Mouse (Mus musculus): ENCODE measurements around the gene Tomm70a. TPM values are rescaled to one million over a fixed set of nuclear protein-coding genes. Genes with fewer than 3 reads are reported as not detected.
"Not testable (repeated sequence)": the region's sequence is repeated elsewhere in the genome, so short reads cannot be mapped to it uniquely, and the experiment has no call there.

Tomm70a gene
- total RNA-seq, 2 experiments from 2014 or later: 40.4 to 43.9 TPM

DNA sequence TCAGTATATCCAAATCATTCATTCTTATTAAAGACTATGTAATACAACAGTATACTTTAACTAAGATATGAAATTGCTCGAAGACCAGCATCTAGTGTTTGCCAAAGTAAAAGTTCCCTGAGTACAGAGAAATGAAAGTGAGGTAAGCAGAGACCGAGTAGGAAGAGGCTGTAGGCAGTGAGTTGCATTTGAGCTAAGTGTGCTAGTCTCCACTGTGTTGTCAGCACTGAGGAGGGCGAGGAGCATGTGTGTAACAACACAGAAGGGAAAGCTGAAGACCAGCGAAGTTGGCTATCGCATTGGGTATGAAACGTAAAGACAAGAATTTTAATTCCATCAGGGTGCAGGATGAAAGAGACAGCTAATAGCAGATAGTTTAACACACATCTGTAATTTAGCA, 12.1 kb downstream of the Tomm70a start:
- DNase-seq (ENCODE audit: low spot score in 2 of 2): no peak

DNA sequence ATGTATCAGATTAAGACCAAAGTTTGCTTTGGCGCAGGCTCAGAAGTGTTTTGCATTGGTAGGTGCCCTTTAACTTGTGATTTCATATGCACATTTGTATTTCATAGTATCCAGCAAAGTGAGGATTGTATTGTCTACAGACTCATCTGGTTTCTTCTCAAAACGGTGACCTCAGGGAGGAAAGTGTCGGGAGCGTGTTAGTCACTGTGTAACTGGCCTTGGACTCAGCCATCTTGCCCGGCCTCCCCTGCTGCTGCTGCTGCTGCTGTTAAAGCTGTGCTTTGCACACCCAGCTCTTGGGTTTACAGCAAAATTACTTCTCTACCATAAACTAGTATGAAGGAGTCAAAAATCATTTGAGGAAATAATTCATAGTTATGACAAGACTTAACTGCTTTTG, 23.2 kb downstream of the Tomm70a start:
- no peak for DNase-seq (ENCODE audit: low spot score in 2 of 2)

DNA sequence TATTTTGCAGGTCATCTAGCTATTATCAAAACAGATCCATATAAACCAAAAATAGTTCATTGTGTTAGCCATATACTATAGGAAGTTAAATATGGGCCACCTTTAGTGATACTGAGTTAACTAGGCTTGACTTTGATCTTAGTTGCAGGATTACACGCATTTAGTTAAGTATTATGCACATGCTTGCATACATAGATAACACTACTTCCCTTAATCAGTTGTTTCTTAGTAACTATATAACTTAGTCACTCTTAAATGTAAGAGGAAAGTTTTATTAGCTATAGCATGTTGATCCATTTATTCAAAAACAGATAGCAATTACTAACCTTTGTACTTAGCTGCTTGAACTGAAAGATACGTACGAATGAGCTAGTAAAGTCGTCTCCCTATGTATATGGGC, 29.9 kb downstream of the Tomm70a start:
- no peak for DNase-seq (ENCODE audit: low spot score in 2 of 2)

DNA sequence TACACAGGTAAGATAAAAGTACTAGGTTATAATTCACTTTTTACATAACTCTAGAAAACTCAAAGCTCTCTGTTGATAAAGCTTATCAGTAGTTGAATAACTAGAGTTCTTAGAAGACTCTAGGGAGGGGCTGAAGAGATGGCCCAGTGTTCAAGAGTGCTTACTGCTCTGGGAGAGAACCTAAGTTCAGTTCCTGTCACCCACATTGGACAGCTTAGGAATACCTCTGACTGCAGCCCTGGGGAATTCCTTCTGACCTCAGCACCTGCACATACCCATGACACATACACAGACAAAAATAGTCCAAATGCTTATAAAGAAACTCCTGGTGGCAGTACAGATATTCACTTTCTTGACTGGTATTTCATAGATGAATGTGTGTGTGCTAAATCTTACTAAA, 34.4 kb downstream of the Tomm70a start:
- no peak for DNase-seq (ENCODE audit: low spot score in 2 of 2)

DNA sequence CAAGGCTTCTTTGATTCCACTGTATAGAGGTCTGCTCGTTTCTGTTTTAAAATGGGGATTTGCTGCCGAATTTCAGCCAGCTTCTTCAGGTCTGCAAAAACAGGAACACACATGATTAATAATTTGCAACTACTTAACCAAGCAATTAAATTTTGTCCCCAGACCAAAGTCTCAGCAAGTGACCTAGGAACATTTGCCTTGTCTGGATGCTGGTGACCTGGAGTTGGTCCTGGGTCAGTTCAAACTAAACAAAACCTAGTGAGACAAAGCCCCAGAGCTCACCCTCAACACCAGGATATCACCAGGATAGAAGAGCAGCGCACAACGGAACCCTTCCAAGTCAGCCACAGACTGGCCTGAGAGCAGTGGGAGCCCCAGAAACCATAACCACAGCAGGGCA, 35.6 kb downstream of the Tomm70a start:
- DNase-seq (ENCODE audit: low spot score in 2 of 2): no peak

DNA sequence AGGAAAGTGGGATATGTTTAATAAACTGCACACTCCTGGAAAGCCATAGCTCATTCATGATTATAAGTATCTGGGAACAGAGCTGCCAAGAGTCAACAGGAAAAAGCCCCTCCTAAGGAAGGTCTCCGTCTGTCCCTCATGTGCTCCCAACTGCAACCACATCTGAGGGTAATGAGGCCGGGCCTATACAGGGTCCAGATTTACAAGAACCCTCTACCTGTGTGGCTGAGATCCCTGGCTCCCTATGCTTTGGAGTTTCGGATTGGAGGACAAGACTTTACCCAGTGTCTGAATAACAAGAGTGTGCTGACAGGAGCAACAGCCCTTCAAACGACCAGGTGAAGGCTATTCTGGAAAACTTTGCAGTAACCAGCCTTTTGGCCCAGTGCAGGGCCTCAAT, 36.2 kb downstream of the Tomm70a start:
- DNase-seq (ENCODE audit: low spot score in 2 of 2): no peak

DNA sequence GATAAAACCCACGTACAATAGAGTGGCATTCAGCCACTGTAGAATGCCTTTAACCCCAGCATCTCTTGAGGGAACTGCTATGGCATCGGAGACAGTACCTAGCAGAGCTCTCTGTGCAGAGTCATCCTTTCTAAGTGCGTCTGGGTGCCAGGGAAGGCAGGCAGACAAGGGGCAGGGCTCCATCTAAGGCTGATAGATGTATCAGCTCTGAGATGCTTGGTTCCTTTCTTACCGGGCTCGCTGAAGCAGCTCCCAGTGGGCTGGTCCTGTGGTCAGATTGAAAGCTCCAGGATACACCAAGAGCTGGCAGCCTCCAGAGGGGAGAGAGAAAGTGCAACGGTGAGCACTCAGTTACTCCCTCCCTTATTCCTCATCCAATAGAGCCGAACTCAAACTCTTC, 38.3 kb downstream of the Tomm70a start:
- DNase-seq (ENCODE audit: low spot score in 2 of 2): no peak

DNA sequence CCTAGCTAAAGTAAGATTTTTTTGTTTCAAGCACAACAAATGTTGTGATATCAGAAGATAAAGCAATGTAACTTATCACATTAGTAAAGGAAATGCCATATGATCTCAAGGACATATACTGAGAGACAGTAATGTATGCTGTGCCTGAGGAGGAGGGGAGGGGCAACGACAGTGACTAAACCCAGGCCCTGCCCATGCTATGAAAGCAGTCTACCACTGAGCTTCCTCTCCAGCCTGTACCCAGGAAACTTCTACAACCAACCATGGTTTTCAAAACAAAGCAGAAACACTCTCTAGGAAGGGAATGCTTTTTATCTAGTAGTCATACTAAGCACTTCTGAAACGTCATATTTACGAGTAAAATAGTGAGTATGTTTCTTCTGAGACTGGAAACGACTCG, 41.3 kb downstream of the Tomm70a start:
- DNase-seq (ENCODE audit: low spot score in 2 of 2): no peak

DNA sequence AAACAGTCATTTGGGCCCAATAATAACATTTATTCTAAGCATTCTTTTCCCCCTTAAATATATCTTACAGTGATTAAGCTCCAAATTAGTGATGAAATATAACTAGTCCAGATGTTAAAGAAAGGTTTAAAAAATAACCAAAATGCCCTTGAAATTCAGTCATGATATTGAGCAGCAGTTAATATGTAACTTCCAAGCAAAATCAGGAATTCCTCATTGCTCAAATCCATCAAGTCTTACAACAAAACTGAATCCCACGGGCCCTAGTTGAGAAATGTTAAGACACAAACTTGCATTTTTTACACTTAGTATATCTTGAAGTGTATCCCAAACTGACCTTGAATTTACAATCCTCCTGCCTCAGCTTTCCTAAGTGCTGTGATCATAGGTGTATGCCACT, 42.2 kb downstream of the Tomm70a start:
- DNase-seq (ENCODE audit: low spot score in 2 of 2): no peak

DNA sequence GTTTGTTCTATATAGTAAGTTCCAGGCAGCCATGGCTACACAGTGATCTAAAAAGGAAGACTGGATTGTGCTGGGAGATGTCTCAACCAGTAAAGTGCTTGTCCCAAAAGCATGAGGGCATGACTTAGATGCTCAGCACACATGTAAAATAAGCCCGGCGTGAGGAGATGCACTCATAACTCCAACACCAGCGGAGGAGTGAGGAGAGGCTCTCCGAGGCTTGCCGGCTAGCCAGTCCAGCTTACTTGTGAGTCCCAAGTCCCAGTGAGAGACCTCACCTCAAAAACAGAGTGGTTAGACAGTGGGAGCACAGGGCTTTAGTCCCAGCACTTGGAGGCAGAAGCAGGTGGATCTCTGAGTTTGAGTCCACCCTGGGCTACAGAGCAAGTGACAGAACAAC, 43.7 kb downstream of the Tomm70a start:
- DNase-seq (ENCODE audit: low spot score in 2 of 2): no peak

DNA sequence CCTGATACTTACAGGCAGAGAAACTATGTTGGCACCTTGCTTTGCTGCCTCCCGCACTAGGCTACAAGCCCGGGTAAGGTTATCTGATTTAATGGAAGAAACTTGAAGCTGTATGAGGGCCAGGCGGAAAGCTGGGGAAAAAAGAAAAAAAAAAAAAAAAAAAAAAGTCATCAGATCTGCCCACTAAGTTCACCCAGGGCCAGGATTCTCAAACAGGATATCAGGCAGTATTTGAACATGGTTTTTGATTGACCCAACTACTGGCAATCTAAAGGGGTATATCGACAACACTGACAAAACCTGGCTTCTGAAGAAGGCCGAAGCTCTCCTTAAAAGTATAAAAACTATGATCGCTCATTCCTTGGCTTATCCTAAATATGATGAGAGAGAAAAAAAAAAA, 44.6 kb downstream of the Tomm70a start:
- no peak for DNase-seq (ENCODE audit: low spot score in 2 of 2)

DNA sequence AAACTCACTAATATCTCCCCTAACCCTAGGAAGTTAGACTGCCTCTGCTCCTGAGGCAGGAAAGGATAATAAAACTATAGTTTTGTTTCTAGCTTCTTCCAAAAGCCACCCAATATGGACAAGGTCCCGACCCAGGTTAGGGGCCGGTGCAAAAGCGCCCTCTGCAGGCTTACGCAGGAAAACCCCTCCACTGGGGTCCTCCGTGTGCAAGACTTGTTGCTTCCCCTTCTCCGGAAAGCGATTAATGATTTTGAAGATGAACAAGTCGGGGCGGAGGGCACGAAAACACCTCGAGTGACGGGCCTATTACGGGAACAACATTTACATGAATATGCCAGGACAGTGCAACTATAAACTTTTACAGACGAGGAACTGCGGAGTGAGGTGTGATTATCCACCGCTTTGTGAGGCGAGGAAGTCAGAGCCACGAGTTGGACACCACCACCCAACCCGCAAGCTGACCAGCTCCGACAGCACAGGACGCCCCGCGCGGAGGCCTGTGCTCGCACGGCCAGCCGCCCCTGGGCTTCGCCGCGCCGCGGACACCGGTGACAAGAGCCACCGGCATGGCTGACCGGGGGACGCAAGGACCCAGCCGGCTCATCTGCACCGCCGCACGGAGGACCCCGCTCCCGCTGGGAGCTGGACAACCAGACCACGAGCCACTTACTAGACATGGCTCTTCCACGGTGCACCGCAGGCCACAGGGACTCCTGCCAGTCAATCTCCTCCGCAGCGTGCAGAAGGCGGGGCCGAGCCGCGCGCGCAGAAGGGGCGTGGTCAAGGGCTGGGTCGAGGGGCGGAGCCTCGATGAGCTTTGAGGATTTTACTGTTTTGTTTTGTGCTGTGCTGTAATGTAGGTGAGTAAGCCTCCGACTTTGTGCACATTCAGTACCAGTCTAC, 45.4 kb downstream of the Tomm70a start, which contains the start of gene Nit2:
Gene Nit2, minus strand, starts transcription at position 731 of the 903 bp plus-strand sequence.
- DNase-seq (ENCODE audit: low spot score in 2 of 2): peak; percentile 93 to 95

DNA sequence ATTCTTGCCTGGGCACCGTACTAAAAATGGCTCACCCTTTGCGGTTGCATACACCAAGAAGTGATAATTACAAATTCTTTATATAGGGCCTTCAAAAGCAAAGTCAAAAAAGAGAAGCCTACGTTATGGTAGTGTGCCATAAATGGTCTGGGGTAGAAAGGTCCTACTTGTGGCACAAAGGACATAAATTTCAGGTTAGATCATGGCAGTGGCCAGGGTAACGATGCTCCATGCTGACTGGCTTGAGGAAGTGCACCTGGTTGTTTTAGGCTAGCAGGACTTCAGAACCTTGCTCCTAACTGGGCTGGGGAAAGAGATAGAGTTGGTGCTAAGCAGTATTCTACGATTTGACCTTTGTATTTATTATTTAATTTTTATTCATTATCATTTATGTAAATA, 46.0 kb downstream of the Tomm70a start:
- no peak for DNase-seq (ENCODE audit: low spot score in 2 of 2)

DNA sequence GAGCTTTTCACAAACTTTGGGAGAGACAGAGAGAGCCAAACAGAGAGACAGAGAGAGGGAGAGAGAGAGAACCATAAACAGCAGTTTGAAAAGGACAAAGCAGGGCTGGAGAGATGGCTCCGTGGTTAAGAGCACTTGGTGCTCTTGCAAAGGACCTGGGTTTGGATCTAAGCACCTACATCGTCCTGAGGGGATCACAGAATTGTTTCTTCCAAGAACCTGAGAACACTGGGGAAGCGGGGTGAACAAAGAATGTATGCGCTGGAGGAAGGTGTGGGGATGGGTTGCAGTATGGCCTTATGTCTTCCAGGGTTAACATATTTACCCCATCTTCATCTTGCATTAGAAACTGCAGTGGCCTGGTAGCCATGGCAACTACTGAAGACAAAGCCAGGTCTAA, 46.7 kb downstream of the Tomm70a start:
- DNase-seq (ENCODE audit: low spot score in 2 of 2): no peak

DNA sequence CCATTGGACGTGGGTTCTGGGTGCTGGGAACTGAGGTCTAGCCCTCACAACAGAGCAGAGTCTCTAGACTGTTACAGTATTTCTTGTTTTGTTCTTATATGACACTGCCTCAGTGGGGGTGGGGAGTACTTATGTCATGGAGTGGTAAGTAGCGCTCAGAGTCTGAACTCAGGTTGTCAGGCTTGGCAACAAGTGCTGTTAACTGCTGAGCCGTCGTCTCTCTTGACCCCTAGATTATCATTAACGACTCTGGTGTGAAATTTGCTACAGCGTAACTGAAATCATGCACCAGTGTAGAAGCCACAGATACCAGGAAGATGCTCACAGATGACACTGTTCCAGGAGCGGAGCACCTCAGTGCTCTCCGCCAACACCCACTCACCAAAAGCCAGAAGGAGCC, 49.7 kb downstream of the Tomm70a start:
- DNase-seq (ENCODE audit: low spot score in 2 of 2): no peak

DNA sequence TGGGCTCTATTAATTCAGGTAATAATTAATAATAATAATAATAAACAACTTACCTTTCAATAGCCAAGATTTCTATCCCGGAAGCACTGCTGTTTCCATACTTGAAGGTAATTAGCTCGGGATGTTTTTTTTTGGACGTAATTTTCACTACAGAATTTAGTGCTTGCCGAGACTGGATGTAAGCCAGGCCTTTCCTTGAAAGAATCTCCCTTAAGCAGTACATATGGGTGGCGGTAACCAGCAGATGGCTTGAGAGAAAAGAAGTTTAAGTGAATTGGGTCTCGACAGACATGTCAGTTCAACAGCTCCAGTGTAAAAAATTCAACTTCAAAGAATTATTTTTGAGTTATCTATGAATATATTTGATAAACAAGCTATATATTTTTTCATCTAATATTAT, 50.1 kb downstream of the Tomm70a start:
- DNase-seq (ENCODE audit: low spot score in 2 of 2): no peak

DNA sequence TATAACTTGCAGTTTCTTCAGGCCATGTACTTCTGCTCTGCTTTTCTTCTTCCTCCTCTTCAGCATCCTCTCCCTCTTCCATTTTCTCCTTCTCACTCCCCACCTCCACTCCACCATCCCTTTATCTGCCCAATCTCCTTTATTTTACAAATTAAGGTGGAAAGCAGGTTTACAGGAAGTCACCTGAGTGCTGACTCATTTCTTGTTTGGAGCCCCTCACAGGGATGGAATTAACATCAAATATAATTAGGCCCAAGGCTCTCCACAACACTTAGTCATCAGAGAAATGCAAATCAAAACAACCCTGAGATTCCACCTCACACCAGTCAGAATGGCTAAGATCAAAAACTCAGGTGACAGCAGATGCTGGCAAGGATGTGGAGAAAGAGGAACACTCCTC, 53.0 kb downstream of the Tomm70a start:
- DNase-seq (ENCODE audit: low spot score in 2 of 2): not testable (repeated sequence)

DNA sequence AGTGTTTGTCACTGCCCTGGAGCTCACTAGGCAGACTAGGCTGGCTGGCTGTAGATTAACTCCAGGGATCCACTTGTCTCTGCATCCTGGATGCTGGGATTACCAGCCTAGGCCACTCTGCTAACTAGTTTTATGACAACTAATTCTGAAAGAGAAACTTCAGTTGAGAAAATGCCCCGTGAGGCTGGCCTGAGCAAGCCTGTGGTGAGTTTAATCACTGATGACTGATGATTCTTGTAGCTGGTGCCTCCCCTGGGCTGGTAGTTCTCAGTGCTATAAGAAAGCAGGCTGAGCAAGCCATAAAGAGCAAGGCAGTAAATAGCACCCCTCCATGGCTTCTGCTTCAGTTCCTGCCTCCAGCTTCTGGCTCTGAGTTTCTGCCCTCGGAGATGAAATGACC, 54.2 kb downstream of the Tomm70a start:
- DNase-seq (ENCODE audit: low spot score in 2 of 2): no peak

DNA sequence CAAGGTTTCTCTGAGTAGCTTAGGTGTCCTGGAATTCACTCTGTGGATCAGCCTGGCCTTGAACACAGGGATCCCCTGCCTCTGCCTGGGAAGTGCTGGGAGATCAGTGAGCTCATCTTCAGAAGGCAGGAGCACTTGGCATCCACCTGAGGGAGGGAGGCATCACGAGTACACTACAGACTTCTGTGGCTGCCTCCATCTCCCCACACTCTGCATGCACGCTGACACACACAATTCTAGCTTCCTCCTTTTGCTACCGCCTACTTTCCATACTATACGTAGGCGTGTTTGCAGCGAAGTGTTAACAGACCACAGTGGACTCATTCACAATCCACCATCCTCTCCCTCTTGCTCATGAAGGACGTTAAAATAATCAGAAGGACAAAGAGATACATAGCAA, 54.8 kb downstream of the Tomm70a start:
- no peak for DNase-seq (ENCODE audit: low spot score in 2 of 2)

DNA sequence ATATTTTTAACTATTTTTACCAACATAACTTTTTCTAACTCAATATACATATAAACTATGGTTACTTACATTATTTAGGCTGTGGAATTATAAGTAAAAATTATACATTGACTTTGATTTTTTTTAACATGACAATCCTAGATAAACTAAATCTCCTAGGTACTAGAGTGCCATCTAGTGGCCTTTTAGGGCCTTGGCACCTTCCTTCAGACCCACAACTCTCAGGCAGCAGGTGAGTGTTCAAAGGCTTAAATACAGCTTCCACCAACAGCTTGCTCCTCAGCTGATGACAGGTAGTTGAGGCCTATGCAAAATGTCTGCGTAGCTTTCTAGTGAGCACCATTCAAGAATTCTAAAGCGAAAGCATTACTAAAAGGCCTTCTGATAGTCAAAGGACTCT, 55.8 kb downstream of the Tomm70a start:
- DNase-seq (ENCODE audit: low spot score in 2 of 2): no peak

DNA sequence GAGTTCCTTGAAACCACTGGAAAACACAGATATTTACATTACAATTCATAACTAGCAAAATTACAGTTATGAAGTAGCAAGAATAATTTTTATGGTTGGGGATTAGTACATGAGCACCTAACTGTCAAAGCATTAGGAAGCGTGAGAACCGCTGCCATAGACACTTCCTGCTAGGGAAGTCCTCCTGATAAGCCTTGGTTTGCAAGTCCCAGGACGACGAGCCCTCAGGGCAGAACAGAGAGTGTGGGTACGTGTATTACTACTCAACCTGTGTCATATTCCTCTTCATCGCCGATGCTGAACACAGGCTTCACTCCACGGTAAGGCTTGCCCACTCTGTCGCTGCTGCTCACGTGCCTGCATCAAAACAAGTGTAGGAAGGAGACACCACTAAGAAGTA, 56.2 kb downstream of the Tomm70a start:
- DNase-seq (ENCODE audit: low spot score in 2 of 2): no peak

DNA sequence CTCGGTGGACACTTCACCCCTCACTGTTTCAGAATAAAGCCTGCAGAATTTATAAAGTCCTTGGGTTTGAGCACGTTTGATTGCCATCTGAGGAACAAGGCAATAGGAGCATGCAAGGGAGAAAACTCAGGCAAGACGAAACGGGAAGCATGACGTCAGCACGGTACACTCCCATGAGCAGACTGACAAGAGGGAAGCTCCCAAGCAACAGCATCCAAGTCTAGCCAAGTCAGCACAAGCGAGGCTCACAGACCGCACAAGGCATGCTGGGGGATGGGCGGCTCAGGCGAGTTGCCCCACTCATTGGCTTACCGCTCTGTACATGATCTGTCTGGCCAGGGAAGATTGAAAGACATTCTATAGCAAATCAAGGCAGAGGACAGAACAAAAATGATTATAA, 59.7 kb downstream of the Tomm70a start:
- peak in 1 of 2 experiments; percentile 14 for DNase-seq (ENCODE audit: low spot score in 2 of 2)

DNA sequence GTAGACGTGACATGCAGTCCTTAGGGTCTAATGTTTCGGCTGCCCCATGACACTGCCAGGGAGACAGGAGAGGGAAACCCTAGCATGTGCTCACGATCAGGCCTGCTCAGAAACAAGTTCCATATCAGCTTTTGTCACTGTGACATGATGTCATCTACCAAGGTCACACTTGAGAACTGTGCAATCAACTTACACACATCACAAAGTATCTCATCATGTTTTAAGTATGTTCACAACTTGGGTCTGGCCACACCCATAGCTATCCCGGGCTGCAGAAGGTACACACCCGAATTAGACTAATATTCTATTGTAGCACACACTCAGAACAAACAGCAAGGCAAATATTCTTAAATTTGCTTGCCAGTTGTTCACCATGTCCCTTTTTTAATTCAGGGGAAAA, 60.5 kb downstream of the Tomm70a start:
- no peak for DNase-seq (ENCODE audit: low spot score in 2 of 2)
